Mouse (Mus musculus) cortical plate, adult 2 months (tissue): ENCODE results near the gene Tnxb.

Source experiments
- CTCF ChIP-seq: fragments of 200-500 bp; IDR thresholded peaks from 2 replicates; pipeline ENCODE4 v1.5.1; 2011; ENCODE audit warnings: mild to moderate bottlenecking, control low read depth, low read length; ENCODE audit not compliant: insufficient read depth; ENCODE audit errors: extremely low read depth
- POLR2A ChIP-seq: fragments of 200-500 bp; IDR thresholded peaks from 2 replicates; pipeline ENCODE4 v1.6.1; 2011; ENCODE audit warnings: mild to moderate bottlenecking, low read length, control low read depth; ENCODE audit not compliant: insufficient read depth; ENCODE audit errors: extremely low read depth

DNA sequence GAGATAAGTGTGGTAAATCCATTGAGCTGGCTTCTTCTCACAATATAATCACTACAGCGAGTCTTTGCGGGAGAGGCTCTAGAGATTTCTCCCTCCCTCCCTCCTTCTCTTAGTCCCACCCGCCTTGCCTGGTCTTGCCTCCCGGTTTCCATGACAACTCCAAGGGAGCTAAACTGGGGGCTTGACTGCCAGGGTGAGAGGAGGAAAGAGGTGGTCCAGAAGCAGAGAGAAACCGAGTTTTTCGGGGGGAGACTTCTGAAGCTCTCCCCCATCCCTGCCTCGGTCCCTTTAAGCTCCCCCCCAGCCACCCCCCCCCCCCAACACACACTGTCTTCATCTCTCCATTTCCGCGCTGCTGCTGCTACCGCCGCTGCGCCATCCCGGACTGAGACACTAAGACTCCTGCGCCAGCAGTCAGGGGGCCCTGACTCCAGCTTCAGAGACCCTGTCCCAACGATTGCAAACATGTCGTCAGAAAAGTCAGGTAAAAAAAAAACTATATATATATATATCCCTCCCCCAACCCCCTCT is 41.0 kb upstream of the Tnxb start, which contains the start of gene Prrt1:
- TF ChIP-seq CTCF: no peak
- TF ChIP-seq POLR2A: peak; percentile 70
